Mouse (Mus musculus) midbrain, embryonic 14.5 days (tissue): Measurements from ENCODE around the gene Fxyd4. TPM values are rescaled to one million over a fixed set of nuclear protein-coding genes. Genes with fewer than 3 reads are reported as not detected.

Source experiments
- ATAC-seq: fragments of 200-750 bp; cut with Nextera tagmentation; 2 replicates; pipeline ENCODE4 v1.8.0; 2017; ENCODE audit warnings: moderate number of reproducible peaks, moderate library complexity; ENCODE audit not compliant: low FRiP score, low TSS enrichment
- DNase-seq: peaks from one replicate; pipeline ENCODE4 v3.0.0-alpha.2; 2015
- H3K27ac ChIP-seq: fragments of 300-500 bp; sonication (generic); replicated peaks from 2 replicates; pipeline ENCODE4 v1.5.1; 2014; ENCODE audit warnings: mild to moderate bottlenecking, low read depth, low read length, moderate library complexity
- H3K27me3 ChIP-seq: fragments of 300-500 bp; sonication (generic); 2 replicates; pipeline ENCODE4 v1.6.1; 2014; ENCODE audit warnings: low read length, control low read depth, mixed read lengths; ENCODE audit not compliant: control insufficient read depth, insufficient read depth
- H3K36me3 ChIP-seq: fragments of 300-500 bp; sonication (generic); 2 replicates; pipeline ENCODE4 v1.6.1; 2014; ENCODE audit warnings: low read length, control low read depth; ENCODE audit not compliant: control insufficient read depth, insufficient read depth
- H3K4me1 ChIP-seq: fragments of 300-500 bp; sonication (generic); 2 replicates; pipeline ENCODE4 v1.6.1; 2014; ENCODE audit warnings: mild to moderate bottlenecking, antibody characterized with exemption, low read length, control low read depth; ENCODE audit not compliant: control insufficient read depth, insufficient read depth
- H3K4me2 ChIP-seq: fragments of 300-500 bp; sonication (generic); 2 replicates; pipeline ENCODE4 v1.6.1; 2014; ENCODE audit warnings: mild to moderate bottlenecking, low read length, moderate library complexity
- H3K4me3 ChIP-seq: fragments of 300-500 bp; sonication (generic); replicated peaks from 2 replicates; pipeline ENCODE4 v1.5.1; 2014; ENCODE audit warnings: low read depth, low read length
- H3K9ac ChIP-seq: fragments of 300-500 bp; sonication (generic); replicated peaks from 2 replicates; pipeline ENCODE4 v1.6.1; 2014; ENCODE audit warnings: mild to moderate bottlenecking, low read length, moderate library complexity
- H3K9me3 ChIP-seq: fragments of 300-500 bp; sonication (generic); 2 replicates; pipeline ENCODE4 v1.6.1; 2016; ENCODE audit warnings: low read length, control low read depth, mixed read lengths; ENCODE audit not compliant: control insufficient read depth
- WGBS: fragments of 180-500 bp; shearing (Covaris S2); extraction: QIAGEN DNeasy Blood & Tissue Kit; methylation state at CpG from one replicate; pipeline ENCODE4 v1.1.7; 2014; 5-methylcytosine and 5-hydroxymethylcytosine counted together
- polyA plus RNA-seq: library from polyadenylated mRNA; unstranded; fragments of >200 nt; fragmentation: Nextera tagmentation; extraction: Ambion mirVana; gene quantifications from 2 replicates; pipeline ENCODE4 v1.2.1, GENCODE M21; 2014

The Fxyd4 gene
- polyA plus RNA-seq, 1 experiment from 2014 or later = 1.4 TPM

GRCm38 (mm10) chr6:117922041-117922440 is 15.5 kb downstream of the Fxyd4 start:
- H3K4me3 ChIP-seq = no peak overlapping the region
- no peak for DNase-seq
- no peak overlapping the region for H3K4me2 ChIP-seq
- no peak overlapping the region for H3K9ac ChIP-seq
- H3K36me3 ChIP-seq = peaks cover 15% of the 10 kb centered on the region
- no peaks in the 10 kb centered on the region for H3K9me3 ChIP-seq
- H3K27ac ChIP-seq = no peak overlapping the region
- peaks cover 12% of the 10 kb centered on the region; the same call in 1 of the 2 replicates for H3K4me1 ChIP-seq
- WGBS = 96% methylated on average over 3 of the region's 3 CpGs
- H3K27me3 ChIP-seq = no peaks in the 10 kb centered on the region
- no peak for ATAC-seq

GRCm38 (mm10) chr6:117920659-117921640 is 16.5 kb downstream of the Fxyd4 start:
- Histone ChIP-seq H3K27me3 (no peaks in the 10 kb centered on the region), H3K4me3 (no peak overlapping the region), H3K4me1 (peaks cover 12% of the 10 kb centered on the region; the same call in 1 of the 2 replicates), H3K9ac (no peak overlapping the region), H3K27ac (no peak overlapping the region), H3K4me2 (no peak overlapping the region), H3K9me3 (no peaks in the 10 kb centered on the region), H3K36me3 (peaks cover 6% of the 10 kb centered on the region)
- DNase-seq = peak; percentile 66
- ATAC-seq = no peak
- 68% methylated on average over 3 of the region's 3 CpGs for WGBS

GRCm38 (mm10) chr6:117918043-117918442 is 19.4 kb downstream of the Fxyd4 start:
- Histone ChIP-seq H3K4me1 (peaks cover 12% of the 10 kb centered on the region; the same call in 1 of the 2 replicates), H3K27ac (no peak overlapping the region), H3K4me2 (peak overlapping the region; percentile 75), H3K9ac (peak overlapping the region; percentile 59; the same call in 1 of the 2 replicates), H3K9me3 (no peaks in the 10 kb centered on the region), H3K27me3 (no peaks in the 10 kb centered on the region), H3K36me3 (no peaks in the 10 kb centered on the region), H3K4me3 (peak overlapping the region; percentile 52)
- 30% methylated on average over 5 of the region's 5 CpGs for WGBS
- DNase-seq (no peak), ATAC-seq (no peak)

- Histone ChIP-seq H3K4me2 (peak overlapping the region; percentile 75), H3K9me3 (no peaks in the 10 kb centered on the region), H3K9ac (peak overlapping the region; percentile 59), H3K27ac (peak overlapping the region; percentile 43; the same call in 1 of the 2 replicates), H3K36me3 (no peaks in the 10 kb centered on the region), H3K4me3 (peak overlapping the region; percentile 52), H3K4me1 (peaks cover 12% of the 10 kb centered on the region; the same call in 1 of the 2 replicates), H3K27me3 (no peaks in the 10 kb centered on the region)
- peak; percentile 69 for DNase-seq
- WGBS = 1% methylated on average over 21 of the region's 21 CpGs
- ATAC-seq = peak; percentile 51; the same call in 1 of the 2 replicates
Measured at GRCm38 (mm10) chr6:117917576-117917975, 19.9 kb downstream of the Fxyd4 start.

GRCm38 (mm10) chr6:117916737-117917426 is 20.6 kb downstream of the Fxyd4 start:
- H3K4me3 ChIP-seq = peak overlapping the region; percentile 52
- peak; percentile 80 for DNase-seq
- ATAC-seq = peak; percentile 91
- no peaks in the 10 kb centered on the region for H3K36me3 ChIP-seq
- peaks cover 12% of the 10 kb centered on the region; the same call in 1 of the 2 replicates for H3K4me1 ChIP-seq
- no peaks in the 10 kb centered on the region for H3K27me3 ChIP-seq
- WGBS = under 1% methylated on average over 62 of the region's 62 CpGs
- H3K9me3 ChIP-seq = no peaks in the 10 kb centered on the region
- peak overlapping the region; percentile 43 for H3K27ac ChIP-seq
- peak overlapping the region; percentile 75 for H3K4me2 ChIP-seq
- peak overlapping the region; percentile 59 for H3K9ac ChIP-seq

- Histone ChIP-seq H3K4me3 (peak overlapping the region; percentile 52), H3K36me3 (no peaks in the 10 kb centered on the region), H3K4me2 (peak overlapping the region; percentile 75), H3K4me1 (peaks cover 12% of the 10 kb centered on the region; the same call in 1 of the 2 replicates), H3K27me3 (no peaks in the 10 kb centered on the region), H3K9ac (peak overlapping the region; percentile 59; the same call in 1 of the 2 replicates), H3K27ac (no peak overlapping the region), H3K9me3 (no peaks in the 10 kb centered on the region)
- ATAC-seq (no peak), DNase-seq (no peak)
- WGBS = 2% methylated on average over 12 of the region's 12 CpGs
Measured at GRCm38 (mm10) chr6:117916205-117916736, 21.2 kb downstream of the Fxyd4 start.

GRCm38 (mm10) chr6:117914541-117914940 is 23.0 kb downstream of the Fxyd4 start:
- DNase-seq (no peak), ATAC-seq (no peak)
- Histone ChIP-seq H3K9me3 (no peaks in the 10 kb centered on the region), H3K4me3 (no peak overlapping the region), H3K36me3 (no peaks in the 10 kb centered on the region), H3K27me3 (no peaks in the 10 kb centered on the region), H3K9ac (no peak overlapping the region), H3K4me1 (peaks cover 12% of the 10 kb centered on the region; the same call in 1 of the 2 replicates), H3K4me2 (no peak overlapping the region), H3K27ac (no peak overlapping the region)

GRCm38 (mm10) chr6:117910120-117910661 is 27.3 kb downstream of the Fxyd4 start:
- no peaks in the 10 kb centered on the region for H3K9me3 ChIP-seq
- DNase-seq (no peak), ATAC-seq (no peak)
- no peaks in the 10 kb centered on the region for H3K27me3 ChIP-seq
- no peak overlapping the region for H3K27ac ChIP-seq
- H3K4me1 ChIP-seq = peaks cover 20% of the 10 kb centered on the region
- H3K4me3 ChIP-seq = no peak overlapping the region
- H3K36me3 ChIP-seq = no peaks in the 10 kb centered on the region
- 88% methylated on average over 6 of the region's 6 CpGs for WGBS
- no peak overlapping the region for H3K4me2 ChIP-seq
- H3K9ac ChIP-seq = no peak overlapping the region
